Mouse (Mus musculus) heart, embryonic 10.5 days (tissue): Measurements from ENCODE around the gene Rab30. TPM values are rescaled to one million over a fixed set of nuclear protein-coding genes. Genes with fewer than 3 reads are reported as not detected.

Experiments used
- DNase-seq: peaks from one replicate; pipeline ENCODE4 v3.0.0-alpha.2; 2017; ENCODE audit warnings: low spot score
- H3K27ac ChIP-seq: fragments of 300-500 bp; sonication (generic); 2 replicates; pipeline ENCODE4 v1.5.1; 2016; ENCODE audit warnings: mild to moderate bottlenecking
- H3K27me3 ChIP-seq: fragments of 300-500 bp; sonication (generic); 2 replicates; pipeline ENCODE4 v1.6.1; 2016; ENCODE audit warnings: mild to moderate bottlenecking; ENCODE audit not compliant: poor library complexity, insufficient read depth, severe bottlenecking
- H3K36me3 ChIP-seq: fragments of 300-500 bp; sonication (generic); 2 replicates; pipeline ENCODE4 v1.6.1; 2016; ENCODE audit warnings: mild to moderate bottlenecking, moderate library complexity
- H3K4me1 ChIP-seq: fragments of 300-500 bp; sonication (generic); 2 replicates; pipeline ENCODE4 v1.6.1; 2016; ENCODE audit warnings: mild to moderate bottlenecking
- H3K4me3 ChIP-seq: fragments of 300-500 bp; sonication (generic); 2 replicates; pipeline ENCODE4 v1.5.1; 2016; ENCODE audit warnings: mild to moderate bottlenecking, moderate library complexity
- H3K9me3 ChIP-seq: fragments of 300-500 bp; sonication (generic); 2 replicates; pipeline ENCODE4 v1.6.1; 2016; ENCODE audit warnings: mild to moderate bottlenecking, moderate library complexity
- WGBS: fragments of 180-500 bp; shearing (Covaris S2); methylation state at CpG from one replicate; pipeline ENCODE4 v1.1.7; 2016; 5-methylcytosine and 5-hydroxymethylcytosine counted together
- polyA plus RNA-seq: library from polyadenylated mRNA; unstranded; fragments of >200 nt; fragmentation: Nextera tagmentation; extraction: Ambion mirVana; gene quantifications from 2 replicates; pipeline ENCODE4 v1.2.1, GENCODE M21; 2016

Gene Rab30
- polyA plus RNA-seq, 1 experiment from 2014 or later, result 7.2 TPM

GRCm38 (mm10) chr7:92883850-92884716, 142.7 kb downstream of the Rab30 start:
- no peaks in the 10 kb centered on the region for H3K36me3 ChIP-seq
- 75% methylated on average over 9 of the region's 9 CpGs for WGBS
- H3K27me3 ChIP-seq, result no peaks in the 10 kb centered on the region
- H3K4me3 ChIP-seq, result no peak overlapping the region
- no peaks in the 10 kb centered on the region for H3K9me3 ChIP-seq
- DNase-seq, result peak; percentile 77
- H3K27ac ChIP-seq, result no peak overlapping the region; the same call in 1 of the 2 replicates
- peaks cover 8% of the 10 kb centered on the region; the same call in 1 of the 2 replicates for H3K4me1 ChIP-seq

GRCm38 (mm10) chr7:92884998-92885660, 143.7 kb downstream of the Rab30 start:
- Histone ChIP-seq H3K4me3 (no peak overlapping the region), H3K27me3 (no peaks in the 10 kb centered on the region), H3K9me3 (no peaks in the 10 kb centered on the region), H3K4me1 (peaks cover 11% of the 10 kb centered on the region; the same call in 1 of the 2 replicates), H3K27ac (no peak overlapping the region; the same call in 1 of the 2 replicates), H3K36me3 (no peaks in the 10 kb centered on the region)
- 89% methylated on average over 6 of the region's 6 CpGs for WGBS
- DNase-seq, result no peak

GRCm38 (mm10) chr7:92886801-92887200, 145.4 kb downstream of the Rab30 start:
- Histone ChIP-seq H3K4me1 (peaks cover 17% of the 10 kb centered on the region; the same call in 1 of the 2 replicates), H3K4me3 (no peak overlapping the region), H3K9me3 (no peaks in the 10 kb centered on the region), H3K27ac (peak overlapping the region; percentile 6; the same call in 1 of the 2 replicates), H3K27me3 (no peaks in the 10 kb centered on the region), H3K36me3 (no peaks in the 10 kb centered on the region)
- no peak for DNase-seq
- WGBS, result 64% methylated on average over 7 of the region's 7 CpGs

GRCm38 (mm10) chr7:92887230-92887629, 145.8 kb downstream of the Rab30 start:
- no peaks in the 10 kb centered on the region for H3K9me3 ChIP-seq
- no peaks in the 10 kb centered on the region for H3K27me3 ChIP-seq
- no peaks in the 10 kb centered on the region for H3K36me3 ChIP-seq
- peaks cover 17% of the 10 kb centered on the region; the same call in 1 of the 2 replicates for H3K4me1 ChIP-seq
- H3K4me3 ChIP-seq, result no peak overlapping the region
- H3K27ac ChIP-seq, result no peak overlapping the region
- DNase-seq, result no peak
- 85% methylated on average over 5 of the region's 5 CpGs for WGBS

GRCm38 (mm10) chr7:92890211-92890610, 148.8 kb downstream of the Rab30 start:
- no peaks in the 10 kb centered on the region for H3K36me3 ChIP-seq
- 69% methylated on average over 1 of the region's 1 CpGs for WGBS
- H3K27me3 ChIP-seq, result no peaks in the 10 kb centered on the region
- peaks cover 15% of the 10 kb centered on the region; the same call in 1 of the 2 replicates for H3K4me1 ChIP-seq
- no peak overlapping the region for H3K4me3 ChIP-seq
- no peak overlapping the region for H3K27ac ChIP-seq
- no peaks in the 10 kb centered on the region for H3K9me3 ChIP-seq
- no peak for DNase-seq

- DNase-seq, result no peak
- Histone ChIP-seq H3K9me3 (no peaks in the 10 kb centered on the region), H3K4me3 (no peak overlapping the region), H3K27me3 (no peaks in the 10 kb centered on the region), H3K36me3 (no peaks in the 10 kb centered on the region), H3K27ac (no peak overlapping the region), H3K4me1 (peaks cover 15% of the 10 kb centered on the region; the same call in 1 of the 2 replicates)
- 33% methylated on average over 4 of the region's 4 CpGs for WGBS
Observed at GRCm38 (mm10) chr7:92890618-92891230, 149.3 kb downstream of the Rab30 start.

DNA sequence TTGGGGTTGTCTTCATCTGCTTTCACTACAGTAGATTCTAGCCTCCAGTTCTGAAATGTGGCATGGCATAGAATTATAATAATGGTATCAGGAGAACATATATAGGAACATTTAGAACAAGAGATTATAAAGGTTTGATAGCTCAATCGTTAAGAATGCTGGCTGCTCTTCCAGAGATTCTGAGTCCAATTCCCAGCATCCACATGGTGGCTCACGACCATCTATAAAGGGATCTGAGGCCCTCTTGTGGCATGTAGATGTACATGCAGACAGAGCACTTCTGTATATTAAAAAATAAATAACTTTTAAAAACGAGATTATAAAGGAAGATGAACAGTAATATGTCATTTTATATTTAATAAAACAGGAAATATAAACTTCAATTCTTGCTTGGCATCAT, 152.1 kb downstream of the Rab30 start:
- 52% methylated on average over 3 of the region's 3 CpGs for WGBS
- Histone ChIP-seq H3K36me3 (no peaks in the 10 kb centered on the region), H3K4me1 (peaks cover 10% of the 10 kb centered on the region; the same call in 1 of the 2 replicates), H3K4me3 (no peak overlapping the region), H3K9me3 (no peaks in the 10 kb centered on the region), H3K27ac (no peak overlapping the region), H3K27me3 (no peaks in the 10 kb centered on the region)
- peak; percentile 9 for DNase-seq

Other genes with a start within 250 kb of the Rab30 start
- 49.4 and 49.6 TPM in 2 replicates for gene Ccdc90b, start 180.5 kb upstream of the Rab30 start, polyA plus RNA-seq
- gene Ankrd42, start 104.5 kb upstream of the Rab30 start, polyA plus RNA-seq, result 3.9 and 4.1 TPM in 2 replicates
- gene Pcf11, start 71.7 kb upstream of the Rab30 start, polyA plus RNA-seq, result 13.1 and 19.1 TPM in 2 replicates
- 13.8 and 17.3 TPM in 2 replicates for gene Ddias, start 132.6 kb downstream of the Rab30 start, polyA plus RNA-seq
- gene Prcp, start 132.9 kb downstream of the Rab30 start, polyA plus RNA-seq, result 14.2 and 15.1 TPM in 2 replicates